Mouse (Mus musculus): Measurements from ENCODE around the gene Tob1.

DNA sequence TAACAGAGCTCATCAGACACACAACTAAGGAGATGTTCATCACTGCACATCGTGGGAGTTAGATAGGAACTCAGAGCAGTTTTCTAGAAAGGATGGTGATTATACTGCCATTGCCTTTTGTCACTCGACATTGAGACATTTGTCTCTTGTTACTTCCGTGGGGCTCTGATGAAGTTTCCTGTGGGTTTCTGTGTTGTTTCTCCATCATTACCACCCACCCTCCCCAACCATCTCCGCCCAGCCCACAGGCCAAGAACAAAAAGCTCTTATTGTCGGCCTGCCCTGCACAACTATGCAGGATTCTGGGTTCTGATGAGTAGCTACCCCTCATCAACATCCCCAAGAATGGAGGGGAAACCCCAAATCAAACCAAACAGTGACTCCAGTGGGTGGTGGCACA, 41.7 kb upstream of the Tob1 start:
- TF ChIP-seq CTCF (IDR thresholded peaks at IDR 0.05; ENCODE audit: control insufficient read depth, insufficient read depth, insufficient read length) (no peak), CEBPB (IDR thresholded peaks at IDR 0.05; ENCODE audit: low read depth) (no peak), MYOG (IDR thresholded peaks at IDR 0.05; ENCODE audit: control insufficient read depth, extremely low read depth, insufficient read length) (no peak), MAX (IDR thresholded peaks at IDR 0.05) (no peak)
